Mouse (Mus musculus) yolk sac, embryonic 10.5 days (tissue): ENCODE results near the gene Pdzrn3.

Source experiments
- DNase-seq: peaks from one replicate; pipeline ENCODE4 v3.0.0-alpha.2; 2017; ENCODE audit warnings: low spot score

The Pdzrn3 gene

GRCm38 (mm10) chr6:101254652-101255051 is 123.0 kb downstream of the Pdzrn3 start:
- DNase-seq: no peak

- no peak for DNase-seq
Observed at GRCm38 (mm10) chr6:101251916-101252603, 125.6 kb downstream of the Pdzrn3 start.

- DNase-seq: no peak
Observed at GRCm38 (mm10) chr6:101251160-101251559, 126.5 kb downstream of the Pdzrn3 start.

- no peak for DNase-seq
Observed at GRCm38 (mm10) chr6:101246137-101246536, 131.6 kb downstream of the Pdzrn3 start.

GRCm38 (mm10) chr6:101244355-101244754 is 133.3 kb downstream of the Pdzrn3 start:
- DNase-seq: no peak

GRCm38 (mm10) chr6:101243189-101243815 is 134.4 kb downstream of the Pdzrn3 start:
- no peak for DNase-seq

GRCm38 (mm10) chr6:101236641-101237246 is 141.0 kb downstream of the Pdzrn3 start:
- no peak for DNase-seq

- DNase-seq: no peak
Observed at GRCm38 (mm10) chr6:101236230-101236629, 141.5 kb downstream of the Pdzrn3 start.

GRCm38 (mm10) chr6:101234349-101234748 is 143.3 kb downstream of the Pdzrn3 start:
- no peak for DNase-seq

- no peak for DNase-seq
Observed at GRCm38 (mm10) chr6:101233680-101234079, 144.0 kb downstream of the Pdzrn3 start.

GRCm38 (mm10) chr6:101227294-101227855 is 150.3 kb downstream of the Pdzrn3 start:
- no peak for DNase-seq

- DNase-seq: no peak
Observed at GRCm38 (mm10) chr6:101220307-101220706, 157.4 kb downstream of the Pdzrn3 start.

- no peak for DNase-seq
Observed at GRCm38 (mm10) chr6:101219004-101219403, 158.7 kb downstream of the Pdzrn3 start.

GRCm38 (mm10) chr6:101218197-101218596 is 159.5 kb downstream of the Pdzrn3 start:
- DNase-seq: no peak

GRCm38 (mm10) chr6:101217756-101218155 is 159.9 kb downstream of the Pdzrn3 start:
- DNase-seq: no peak

GRCm38 (mm10) chr6:101215436-101215791 is 162.3 kb downstream of the Pdzrn3 start:
- DNase-seq: peak; percentile 25

- DNase-seq: no peak
Observed at GRCm38 (mm10) chr6:101214734-101215435, 162.8 kb downstream of the Pdzrn3 start.

- no peak for DNase-seq
Observed at GRCm38 (mm10) chr6:101213066-101213465, 164.6 kb downstream of the Pdzrn3 start.

- DNase-seq: no peak
Observed at GRCm38 (mm10) chr6:101212086-101212485, 165.6 kb downstream of the Pdzrn3 start.

GRCm38 (mm10) chr6:101211361-101211841 is 166.3 kb downstream of the Pdzrn3 start:
- no peak for DNase-seq

- no peak for DNase-seq
Observed at GRCm38 (mm10) chr6:101198943-101199298, 178.8 kb downstream of the Pdzrn3 start.

- DNase-seq: peak; percentile 25
Observed at GRCm38 (mm10) chr6:101198284-101198942, 179.3 kb downstream of the Pdzrn3 start.
